Mouse (Mus musculus) intestine, embryonic 16.5 days (tissue): ENCODE results near the gene Mipep. TPM values are rescaled to one million over a fixed set of nuclear protein-coding genes. Genes with fewer than 3 reads are reported as not detected.

Source experiments
- ATAC-seq: fragments of 200-750 bp; cut with Nextera tagmentation; 2 replicates; pipeline ENCODE4 v1.8.0; 2017; ENCODE audit warnings: moderate TSS enrichment, moderate library complexity
- H3K27ac ChIP-seq: fragments of 300-500 bp; sonication (generic); 2 replicates; pipeline ENCODE4 v1.5.1; 2014; ENCODE audit warnings: mild to moderate bottlenecking, low read length
- H3K27me3 ChIP-seq: fragments of 300-500 bp; sonication (generic); replicated peaks from 2 replicates; pipeline ENCODE4 v1.6.1; 2014; ENCODE audit warnings: low read length, control low read depth, mixed read lengths; ENCODE audit not compliant: control insufficient read depth, insufficient read depth
- H3K36me3 ChIP-seq: fragments of 300-500 bp; sonication (generic); 2 replicates; pipeline ENCODE4 v1.6.1; 2014; ENCODE audit warnings: low read length, control low read depth; ENCODE audit not compliant: control insufficient read depth, insufficient read depth
- H3K4me1 ChIP-seq: fragments of 300-500 bp; sonication (generic); 2 replicates; pipeline ENCODE4 v1.6.1; 2014; ENCODE audit warnings: low read length, control low read depth, mixed read lengths; ENCODE audit not compliant: control insufficient read depth, insufficient read depth
- H3K4me2 ChIP-seq: fragments of 300-500 bp; sonication (generic); 2 replicates; pipeline ENCODE4 v1.6.1; 2014; ENCODE audit warnings: low read depth, low read length, control low read depth
- H3K4me3 ChIP-seq: fragments of 300-500 bp; sonication (generic); 2 replicates; pipeline ENCODE4 v1.5.1; 2014; ENCODE audit warnings: mild to moderate bottlenecking, low read length
- H3K9ac ChIP-seq: fragments of 300-500 bp; sonication (generic); 2 replicates; pipeline ENCODE4 v1.6.1; 2014; ENCODE audit warnings: low read depth, low read length
- H3K9me3 ChIP-seq: fragments of 300-500 bp; sonication (generic); 2 replicates; pipeline ENCODE4 v1.6.1; 2016; ENCODE audit warnings: low read length, control low read depth; ENCODE audit not compliant: control insufficient read depth
- WGBS: fragments of 180-500 bp; shearing (Covaris S2); extraction: QIAGEN DNeasy Blood & Tissue Kit; methylation state at CpG from one replicate; pipeline ENCODE4 v1.1.7; 2014; 5-methylcytosine and 5-hydroxymethylcytosine counted together
- polyA plus RNA-seq: library from polyadenylated mRNA; unstranded; fragments of >200 nt; fragmentation: Nextera tagmentation; extraction: Ambion mirVana; gene quantifications from 2 replicates; pipeline ENCODE4 v1.2.1, GENCODE M21; 2015

Mipep gene
- polyA plus RNA-seq, 1 experiment from 2014 or later = 20.0 TPM

GRCm38 (mm10) chr14:60752892-60753800 lies 31.2 kb upstream of the Mipep start:
- H3K36me3 ChIP-seq = peaks cover 5% of the 10 kb centered on the region; the same call in 1 of the 2 replicates
- no peak overlapping the region for H3K4me3 ChIP-seq
- no peaks in the 10 kb centered on the region for H3K9me3 ChIP-seq
- no peak for ATAC-seq
- no peak overlapping the region for H3K4me2 ChIP-seq
- H3K9ac ChIP-seq = no peak overlapping the region
- no peaks in the 10 kb centered on the region for H3K27me3 ChIP-seq
- H3K27ac ChIP-seq = no peak overlapping the region
- 79% methylated on average over 14 of the region's 14 CpGs for WGBS
- H3K4me1 ChIP-seq = no peaks in the 10 kb centered on the region

DNA sequence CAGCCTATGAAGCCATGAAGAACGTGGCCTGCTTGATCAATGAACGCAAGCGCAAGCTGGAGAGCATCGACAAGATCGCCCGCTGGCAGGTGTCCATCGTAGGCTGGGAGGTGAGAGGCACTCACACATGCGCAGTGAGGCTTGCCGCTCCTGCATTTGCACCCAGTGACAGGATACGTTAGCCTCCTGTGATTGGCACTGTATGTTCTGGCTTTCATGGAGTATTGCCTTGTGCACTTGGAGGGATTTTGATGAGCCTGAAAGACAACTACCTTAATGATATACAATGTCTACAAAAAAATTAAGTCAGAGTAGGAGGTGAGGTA lies 30.6 kb upstream of the Mipep start:
- Histone ChIP-seq H3K4me2 (no peak overlapping the region), H3K9ac (no peak overlapping the region), H3K27me3 (no peaks in the 10 kb centered on the region), H3K4me3 (no peak overlapping the region), H3K27ac (no peak overlapping the region), H3K9me3 (no peaks in the 10 kb centered on the region), H3K36me3 (peaks cover 5% of the 10 kb centered on the region; the same call in 1 of the 2 replicates), H3K4me1 (no peaks in the 10 kb centered on the region)
- 89% methylated on average over 10 of the region's 10 CpGs for WGBS
- no peak for ATAC-seq

DNA sequence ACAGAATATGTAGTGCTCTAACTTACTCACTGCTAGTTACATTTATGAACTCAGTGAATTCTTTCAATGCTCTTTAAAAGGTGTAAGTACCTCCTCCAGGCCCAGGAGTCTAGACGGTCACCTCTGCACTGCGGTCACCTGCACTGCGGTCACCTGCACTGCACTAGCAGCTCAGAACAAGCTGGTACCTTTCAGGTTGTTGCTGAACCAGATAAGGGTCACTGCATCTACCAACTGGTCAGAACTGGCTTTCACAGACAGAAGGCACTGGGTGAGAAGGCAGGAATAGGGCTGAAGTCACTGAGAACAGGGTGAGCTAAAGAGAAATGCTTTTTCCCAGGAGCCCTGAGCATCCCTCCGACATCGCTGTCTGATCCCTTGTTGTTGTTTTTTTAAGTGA lies 29.7 kb upstream of the Mipep start:
- 97% methylated on average over 5 of the region's 5 CpGs for WGBS
- no peaks in the 10 kb centered on the region for H3K9me3 ChIP-seq
- no peak overlapping the region for H3K27ac ChIP-seq
- H3K27me3 ChIP-seq = no peaks in the 10 kb centered on the region
- H3K9ac ChIP-seq = no peak overlapping the region
- ATAC-seq = no peak
- no peaks in the 10 kb centered on the region for H3K4me1 ChIP-seq
- H3K4me3 ChIP-seq = no peak overlapping the region
- H3K4me2 ChIP-seq = no peak overlapping the region
- peaks cover 5% of the 10 kb centered on the region; the same call in 1 of the 2 replicates for H3K36me3 ChIP-seq

DNA sequence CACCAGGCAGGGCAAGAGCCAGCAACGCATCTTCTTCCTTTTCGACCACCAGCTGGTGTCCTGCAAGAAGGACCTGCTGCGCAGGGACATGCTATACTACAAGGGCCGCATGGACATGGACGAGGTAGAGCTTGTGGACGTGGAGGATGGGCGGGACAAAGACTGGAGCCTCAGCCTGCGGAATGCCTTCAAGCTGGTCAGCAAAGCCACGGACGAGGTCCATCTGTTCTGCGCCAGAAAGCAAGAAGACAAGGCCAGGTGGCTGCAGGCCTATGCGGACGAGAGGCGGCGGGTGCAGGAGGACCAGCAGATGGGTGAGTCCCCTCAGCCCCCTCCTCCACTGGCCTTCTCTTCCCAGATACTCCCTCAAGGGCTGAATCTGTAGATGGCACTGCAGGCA lies 28.1 kb upstream of the Mipep start:
- no peaks in the 10 kb centered on the region for H3K27me3 ChIP-seq
- no peaks in the 10 kb centered on the region for H3K9me3 ChIP-seq
- H3K4me1 ChIP-seq = no peaks in the 10 kb centered on the region
- ATAC-seq = no peak
- no peak overlapping the region for H3K27ac ChIP-seq
- 75% methylated on average over 15 of the region's 15 CpGs for WGBS
- peaks cover 7% of the 10 kb centered on the region for H3K36me3 ChIP-seq
- H3K4me3 ChIP-seq = no peak overlapping the region
- no peak overlapping the region for H3K4me2 ChIP-seq
- H3K9ac ChIP-seq = no peak overlapping the region

DNA sequence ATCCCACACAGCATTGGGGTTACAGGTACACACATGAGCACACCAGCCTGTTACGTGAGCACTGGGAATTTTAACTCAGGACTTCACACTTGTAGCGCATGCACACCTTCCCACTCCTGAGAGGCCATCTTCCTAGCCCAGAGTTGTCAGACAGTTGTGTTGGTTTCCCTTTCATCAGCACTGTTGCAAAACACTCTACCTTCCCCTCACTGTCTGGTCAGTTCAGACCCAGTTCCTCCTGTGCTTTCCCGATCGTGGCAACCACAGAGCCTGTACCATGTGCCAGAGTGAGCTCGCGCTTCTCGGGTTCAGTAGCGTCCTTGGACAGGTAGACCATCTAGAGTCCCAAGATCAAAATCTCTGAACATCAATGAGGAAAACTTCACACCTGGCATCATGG lies 27.1 kb upstream of the Mipep start:
- H3K27me3 ChIP-seq = no peaks in the 10 kb centered on the region
- H3K4me3 ChIP-seq = no peak overlapping the region
- no peaks in the 10 kb centered on the region for H3K4me1 ChIP-seq
- H3K9me3 ChIP-seq = no peaks in the 10 kb centered on the region
- H3K36me3 ChIP-seq = peaks cover 7% of the 10 kb centered on the region
- no peak for ATAC-seq
- H3K27ac ChIP-seq = no peak overlapping the region
- no peak overlapping the region for H3K9ac ChIP-seq
- WGBS = 95% methylated on average over 8 of the region's 8 CpGs
- H3K4me2 ChIP-seq = no peak overlapping the region

- no peaks in the 10 kb centered on the region for H3K27me3 ChIP-seq
- no peak overlapping the region for H3K4me3 ChIP-seq
- H3K36me3 ChIP-seq = peaks cover 7% of the 10 kb centered on the region
- H3K4me2 ChIP-seq = no peak overlapping the region
- H3K9me3 ChIP-seq = no peaks in the 10 kb centered on the region
- ATAC-seq = no peak
- no peak overlapping the region for H3K9ac ChIP-seq
- 94% methylated on average over 7 of the region's 7 CpGs for WGBS
- H3K27ac ChIP-seq = no peak overlapping the region; the same call in 1 of the 2 replicates
- H3K4me1 ChIP-seq = no peaks in the 10 kb centered on the region
Measured at GRCm38 (mm10) chr14:60757722-60758121, 26.7 kb upstream of the Mipep start.

DNA sequence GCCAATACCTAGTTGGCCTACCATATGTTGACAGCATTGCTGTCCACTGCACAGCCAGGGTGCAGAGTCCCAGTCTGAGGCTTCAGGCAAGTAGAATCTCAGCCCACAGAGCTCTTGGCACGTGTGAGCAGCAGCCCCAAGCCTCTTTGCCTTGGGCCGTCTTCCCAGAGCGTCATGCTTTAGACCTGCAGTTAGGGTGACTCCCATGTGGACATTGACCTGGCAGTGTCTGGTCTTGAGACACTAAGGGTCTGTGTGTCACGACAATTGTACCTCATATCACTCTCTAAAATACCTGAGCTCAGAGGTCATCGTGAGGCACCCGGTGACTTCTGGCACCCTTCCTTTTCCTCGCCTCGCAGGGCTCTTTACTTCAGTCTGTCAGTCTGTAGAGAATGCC lies 25.3 kb upstream of the Mipep start:
- Histone ChIP-seq H3K27me3 (no peaks in the 10 kb centered on the region), H3K9me3 (no peaks in the 10 kb centered on the region), H3K9ac (no peak overlapping the region), H3K27ac (no peak overlapping the region), H3K36me3 (peaks cover 7% of the 10 kb centered on the region), H3K4me3 (no peak overlapping the region), H3K4me2 (no peak overlapping the region), H3K4me1 (0 out of 2 replicates have a peak, but pooled peaks cover 2% of the 10 kb centered on the region)
- 84% methylated on average over 8 of the region's 8 CpGs for WGBS
- ATAC-seq = peak; percentile 74

- Histone ChIP-seq H3K27ac (no peak overlapping the region), H3K9ac (no peak overlapping the region), H3K36me3 (peaks cover 7% of the 10 kb centered on the region), H3K4me1 (0 out of 2 replicates have a peak, but pooled peaks cover 2% of the 10 kb centered on the region), H3K27me3 (no peaks in the 10 kb centered on the region), H3K9me3 (no peaks in the 10 kb centered on the region), H3K4me3 (no peak overlapping the region), H3K4me2 (no peak overlapping the region)
- WGBS = 77% methylated on average over 10 of the region's 10 CpGs
- no peak for ATAC-seq
Measured at GRCm38 (mm10) chr14:60761801-60762200, 22.6 kb upstream of the Mipep start.

DNA sequence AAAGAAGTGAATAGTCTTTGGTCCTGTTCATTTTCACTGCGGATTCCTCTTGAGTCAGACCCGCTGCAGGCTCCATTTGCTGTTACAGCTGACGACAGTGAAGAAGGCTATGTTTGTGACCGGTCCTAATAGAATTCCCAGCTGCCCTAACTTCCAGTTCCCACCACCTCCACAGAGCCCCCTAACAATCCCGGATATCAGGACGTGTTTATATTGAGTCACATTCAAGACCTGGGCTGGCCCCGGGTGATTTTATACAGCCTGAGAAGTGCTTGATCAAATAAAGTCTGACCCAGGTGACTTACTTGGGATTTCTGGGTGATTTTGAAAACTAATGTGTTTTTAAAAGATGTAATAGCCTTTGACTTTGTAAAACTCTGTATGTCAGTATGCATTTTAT lies 21.6 kb upstream of the Mipep start:
- Histone ChIP-seq H3K27me3 (no peaks in the 10 kb centered on the region), H3K36me3 (peaks cover 7% of the 10 kb centered on the region), H3K27ac (no peak overlapping the region), H3K9ac (no peak overlapping the region), H3K9me3 (no peaks in the 10 kb centered on the region), H3K4me1 (0 out of 2 replicates have a peak, but pooled peaks cover 2% of the 10 kb centered on the region), H3K4me2 (no peak overlapping the region), H3K4me3 (no peak overlapping the region)
- no peak for ATAC-seq
- WGBS = 41% methylated on average over 7 of the region's 7 CpGs
